Mouse (Mus musculus) midbrain, postnatal 0 days (tissue): ENCODE data around the gene 9130019O22Rik. TPM values are rescaled to one million over a fixed set of nuclear protein-coding genes. Genes with fewer than 3 reads are reported as not detected.

Source experiments
- ATAC-seq: fragments of 200-750 bp; cut with Nextera tagmentation; 2 replicates; pipeline ENCODE4 v1.8.0; 2017; ENCODE audit warnings: moderate number of reproducible peaks, mild to moderate bottlenecking, moderate TSS enrichment, moderate library complexity; ENCODE audit not compliant: low FRiP score
- DNase-seq: peaks from one replicate; pipeline ENCODE4 v3.0.0-alpha.2; 2015; ENCODE audit warnings: low spot score
- H3K27ac ChIP-seq: fragments of 300-500 bp; sonication (generic); 2 replicates; pipeline ENCODE4 v1.5.1; 2014; ENCODE audit warnings: low read depth, mild to moderate bottlenecking, low read length, mixed read lengths
- H3K27me3 ChIP-seq: fragments of 300-500 bp; sonication (generic); 2 replicates; pipeline ENCODE4 v1.6.1; 2014; ENCODE audit warnings: low read length, control low read depth, mixed read lengths; ENCODE audit not compliant: insufficient read depth
- H3K36me3 ChIP-seq: fragments of 300-500 bp; sonication (generic); 2 replicates; pipeline ENCODE4 v1.6.1; 2014; ENCODE audit warnings: low read length, control low read depth, mixed read lengths; ENCODE audit not compliant: insufficient read depth
- H3K4me1 ChIP-seq: fragments of 300-500 bp; sonication (generic); 2 replicates; pipeline ENCODE4 v1.6.1; 2014; ENCODE audit warnings: mild to moderate bottlenecking, control low read depth, antibody characterized with exemption, low read length, mixed read lengths; ENCODE audit not compliant: insufficient read depth
- H3K4me2 ChIP-seq: fragments of 300-500 bp; sonication (generic); 2 replicates; pipeline ENCODE4 v1.6.1; 2014; ENCODE audit warnings: low read depth, mild to moderate bottlenecking, low read length, mixed read lengths; ENCODE audit not compliant: poor library complexity, severe bottlenecking
- H3K4me3 ChIP-seq: fragments of 300-500 bp; sonication (generic); 2 replicates; pipeline ENCODE4 v1.5.1; 2014; ENCODE audit warnings: low read depth, mild to moderate bottlenecking, low read length, moderate library complexity
- H3K9ac ChIP-seq: fragments of 300-500 bp; sonication (generic); replicated peaks from 2 replicates; pipeline ENCODE4 v1.6.1; 2014; ENCODE audit warnings: mild to moderate bottlenecking, low read length, moderate library complexity, mixed read lengths; ENCODE audit not compliant: poor library complexity, severe bottlenecking
- H3K9me3 ChIP-seq: fragments of 300-500 bp; sonication (generic); 2 replicates; pipeline ENCODE4 v1.6.1; 2016; ENCODE audit warnings: low read length, control low read depth
- CTCF ChIP-seq: IDR thresholded peaks from 2 replicates; pipeline ENCODE4 v1.5.1; 2016; ENCODE audit warnings: antibody characterized with exemption, mild to moderate bottlenecking
- WGBS: fragments of 180-500 bp; shearing (Covaris S2); extraction: QIAGEN DNeasy Blood & Tissue Kit; methylation state at CpG from one replicate; pipeline ENCODE4 v1.1.7; 2014; 5-methylcytosine and 5-hydroxymethylcytosine counted together
- polyA plus RNA-seq: library from polyadenylated mRNA; unstranded; fragments of >200 nt; fragmentation: Nextera tagmentation; extraction: Ambion mirVana; gene quantifications from 2 replicates; pipeline ENCODE4 v1.2.1, GENCODE M21; 2015
- total RNA-seq: library from RNA; depleted of rRNA; stranded (reverse); fragments of >200 nt; gene quantifications from 2 replicates; pipeline ENCODE4 v1.2.3, GENCODE M21; 2014

9130019O22Rik gene
- total and polyA plus RNA-seq, 2 experiments from 2014 or later, result 1.4 to 4.0 TPM

DNA sequence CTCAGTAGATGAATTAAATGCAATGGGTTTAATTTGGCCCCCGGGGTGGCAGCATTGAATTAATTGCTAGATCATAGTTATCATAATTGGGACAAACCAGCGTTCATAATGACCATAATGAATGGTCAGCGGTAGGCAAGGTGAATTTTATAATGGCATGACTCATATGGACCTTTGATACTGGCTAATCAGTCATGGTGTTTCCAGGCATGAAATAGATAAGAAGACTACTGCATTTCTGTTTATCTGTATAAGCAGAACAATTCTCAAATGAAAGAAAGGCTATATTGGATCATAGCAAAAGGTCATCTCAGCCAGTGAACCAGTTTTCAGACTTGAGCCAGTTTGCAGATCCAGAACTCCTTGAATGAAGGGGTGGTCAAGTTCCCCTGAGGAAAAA is 13.4 kb upstream of the 9130019O22Rik start:
- peaks cover 4% of the 10 kb centered on the region; the same call in 1 of the 2 replicates for H3K27me3 ChIP-seq
- H3K9me3 ChIP-seq, result no peaks in the 10 kb centered on the region
- H3K4me1 ChIP-seq, result no peaks in the 10 kb centered on the region
- WGBS, result 64% methylated on average over 3 of the region's 3 CpGs
- no peaks in the 10 kb centered on the region for H3K36me3 ChIP-seq
- H3K4me2 ChIP-seq, result no peak overlapping the region
- H3K27ac ChIP-seq, result no peak overlapping the region
- H3K9ac ChIP-seq, result no peak overlapping the region
- DNase-seq (no peak), ATAC-seq (no peak)
- H3K4me3 ChIP-seq, result no peak overlapping the region
- no peak for TF ChIP-seq CTCF

DNA sequence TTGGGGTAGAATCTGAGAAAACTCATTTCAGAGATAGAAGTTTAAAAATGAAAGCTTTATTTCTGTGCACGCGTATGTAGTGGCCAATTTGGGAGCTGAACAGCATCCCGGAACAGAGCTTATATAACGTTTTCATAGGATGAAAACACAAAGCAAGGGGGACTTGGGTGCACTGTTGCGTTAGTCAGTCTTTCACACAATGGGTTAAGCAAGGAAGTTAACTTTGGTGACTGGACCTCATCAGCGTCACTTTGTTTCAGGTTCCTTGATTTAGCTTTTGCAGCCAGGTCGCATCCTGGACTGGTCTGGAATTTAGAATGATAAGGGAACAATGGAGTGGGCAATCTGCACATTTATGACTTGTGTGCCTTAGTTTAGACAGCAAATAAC is 7.0 kb upstream of the 9130019O22Rik start:
- peaks cover 4% of the 10 kb centered on the region; the same call in 1 of the 2 replicates for H3K27me3 ChIP-seq
- DNase-seq (no peak), ATAC-seq (peak; percentile 1; the same call in 1 of the 2 replicates)
- H3K9ac ChIP-seq, result peak overlapping the region; percentile 89
- TF ChIP-seq CTCF, result no peak
- WGBS, result 18% methylated on average over 7 of the region's 7 CpGs
- peak overlapping the region; percentile 64 for H3K4me2 ChIP-seq
- H3K4me3 ChIP-seq, result peak overlapping the region; percentile 58
- H3K36me3 ChIP-seq, result no peaks in the 10 kb centered on the region; the same call in 1 of the 2 replicates
- H3K27ac ChIP-seq, result peak overlapping the region; percentile 85
- H3K9me3 ChIP-seq, result no peaks in the 10 kb centered on the region
- peaks cover 6% of the 10 kb centered on the region; the same call in 1 of the 2 replicates for H3K4me1 ChIP-seq

DNA sequence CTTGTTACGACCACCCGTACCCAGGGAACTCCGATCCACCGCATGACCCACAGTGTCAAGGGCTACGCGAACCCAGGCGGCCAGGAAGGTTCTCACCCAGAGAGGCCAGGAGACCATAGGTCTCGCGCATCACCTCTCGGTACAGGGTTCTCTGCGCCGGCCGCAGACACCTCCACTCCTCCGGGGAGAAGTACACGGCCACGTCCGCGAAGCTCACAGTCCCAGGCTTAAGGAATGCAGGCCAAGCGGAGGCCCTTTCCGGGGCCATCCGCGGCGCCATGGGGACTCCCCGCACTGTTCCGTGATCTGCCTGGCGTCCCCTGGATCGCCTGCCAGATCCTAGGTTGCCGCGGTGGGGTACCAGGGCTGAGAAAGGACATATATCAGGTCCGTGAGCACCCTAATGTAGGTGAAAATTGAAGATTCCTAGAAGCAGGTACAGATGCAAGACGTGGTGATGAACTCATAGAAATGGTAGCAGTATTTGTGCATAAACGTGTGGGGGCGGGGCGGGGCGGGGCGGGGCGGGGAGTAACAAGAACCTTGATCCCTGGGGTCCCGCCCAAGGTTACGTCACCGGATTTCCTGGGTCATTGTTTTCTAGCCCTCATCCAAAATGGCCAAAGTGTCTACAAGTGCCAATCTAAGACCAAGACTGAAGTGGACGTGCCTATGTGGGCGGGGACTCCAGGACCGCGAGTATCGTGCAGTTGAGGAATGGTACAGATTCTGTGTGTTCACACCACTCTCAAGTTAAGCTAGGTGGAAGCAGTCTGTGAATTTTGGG is 6.4 kb upstream of the 9130019O22Rik start, which contains the start of gene E430018J23Rik:
Gene E430018J23Rik, minus strand, starts transcription at position 473 of the 787 bp plus-strand sequence.
- peak; percentile 99 for DNase-seq
- H3K9me3 ChIP-seq, result no peaks in the 10 kb centered on the region
- peak within 1 kb of the TSS; percentile 89 for H3K9ac ChIP-seq
- H3K27ac ChIP-seq, result peak within 1 kb of the TSS; percentile 85
- under 1% methylated on average over 45 of the region's 45 CpGs for WGBS
- peak; percentile 15; the same call in 1 of the 2 replicates for TF ChIP-seq CTCF
- peak; percentile 94 for ATAC-seq
- peaks cover 6% of the 10 kb centered on the region; the same call in 1 of the 2 replicates for H3K4me1 ChIP-seq
- no peaks in the 10 kb centered on the region; the same call in 1 of the 2 replicates for H3K36me3 ChIP-seq
- H3K4me3 ChIP-seq, result peak within 1 kb of the TSS; percentile 58
- peaks cover 4% of the 10 kb centered on the region; the same call in 1 of the 2 replicates for H3K27me3 ChIP-seq
- peak within 1 kb of the TSS; percentile 64 for H3K4me2 ChIP-seq

GRCm38 (mm10) chr7:127392251-127392824 is 5.4 kb upstream of the 9130019O22Rik start:
- Histone ChIP-seq H3K9ac (peak overlapping the region; percentile 89; the same call in 1 of the 2 replicates), H3K4me2 (peak overlapping the region; percentile 64), H3K4me1 (peaks cover 6% of the 10 kb centered on the region; the same call in 1 of the 2 replicates), H3K27ac (no peak overlapping the region), H3K4me3 (peak overlapping the region; percentile 58; the same call in 1 of the 2 replicates), H3K36me3 (no peaks in the 10 kb centered on the region; the same call in 1 of the 2 replicates), H3K9me3 (no peaks in the 10 kb centered on the region), H3K27me3 (no peaks in the 10 kb centered on the region)
- WGBS, result 88% methylated on average over 8 of the region's 8 CpGs
- no peak for ATAC-seq
- TF ChIP-seq CTCF, result no peak
- no peak for DNase-seq

- Histone ChIP-seq H3K9ac (no peak overlapping the region), H3K9me3 (no peaks in the 10 kb centered on the region), H3K36me3 (no peaks in the 10 kb centered on the region; the same call in 1 of the 2 replicates), H3K4me1 (peaks cover 6% of the 10 kb centered on the region; the same call in 1 of the 2 replicates), H3K27me3 (no peaks in the 10 kb centered on the region), H3K4me2 (no peak overlapping the region), H3K4me3 (no peak overlapping the region), H3K27ac (no peak overlapping the region)
- WGBS, result 95% methylated on average over 16 of the region's 16 CpGs
- DNase-seq (no peak), ATAC-seq (no peak)
- TF ChIP-seq CTCF, result no peak
These were observed 4.6 kb upstream of the 9130019O22Rik start for GRCm38 (mm10) chr7:127391538-127391937.
